Comparison of ENCODE assay signal across 8 mouse cellular contexts in the genomic region with DNA sequence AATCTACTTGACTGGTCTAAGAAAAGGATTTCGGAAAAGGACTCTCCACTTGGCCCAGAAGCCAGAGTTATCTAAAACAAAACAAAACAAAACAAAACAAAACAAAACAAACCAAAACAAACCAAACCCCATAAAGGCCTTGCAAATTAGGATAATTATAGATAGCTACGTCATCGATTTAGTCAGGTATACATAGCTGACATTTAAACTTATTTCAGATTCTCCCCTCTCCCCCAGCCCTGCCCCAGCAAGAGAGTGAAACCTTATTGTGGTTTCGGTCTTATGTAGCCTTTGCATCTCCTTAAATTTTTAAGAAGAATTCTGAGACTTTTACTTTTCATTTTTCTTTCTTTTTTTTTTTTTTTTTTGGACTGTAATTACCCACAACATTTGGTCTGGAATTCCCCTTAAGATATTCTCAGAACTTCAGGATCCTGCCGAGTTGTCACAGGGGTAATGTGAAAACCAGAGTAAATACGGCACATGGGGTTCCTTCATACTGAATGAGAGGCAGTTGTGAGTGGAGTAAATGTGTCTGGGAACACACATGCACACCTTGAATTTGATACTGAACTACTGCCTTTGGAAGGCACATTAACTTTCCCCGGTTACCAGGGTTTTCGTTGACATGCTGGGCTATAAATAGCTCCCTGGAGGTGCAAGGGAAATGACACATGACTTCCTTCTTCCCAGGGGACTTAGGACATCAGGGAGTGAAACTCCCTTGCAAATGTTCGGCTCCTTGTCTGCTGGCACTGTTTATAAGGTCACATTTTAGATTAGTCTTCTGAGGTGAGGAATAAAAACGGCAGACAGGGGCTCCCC.
DNase-seq lines count a peak whose midpoint lies in the region; ATAC-seq and TF ChIP-seq lines count a peak whose summit lies in the region.

No protein-coding gene starts in this region.

- TF ChIP-seq CTCF in hindbrain, postnatal 0 days (IDR thresholded peaks at IDR 0.05; ENCODE audit: low read depth): no peak
- no peak for TF ChIP-seq CTCF in lung, postnatal 0 days (IDR thresholded peaks at IDR 0.05)

- H3K9ac ChIP-seq in hindbrain, embryonic 13.5 days: no peak overlapping the region
- H3K9ac ChIP-seq in hindbrain, postnatal 0 days (replicated peaks; ENCODE audit: low read length): no peak overlapping the region
- no peak overlapping the region for H3K9ac ChIP-seq in intestine, embryonic 15.5 days
- no peak overlapping the region for H3K9ac ChIP-seq in lung, postnatal 0 days (replicated peaks; ENCODE audit: low read depth)
- H3K9ac ChIP-seq in forebrain, embryonic 11.5 days (ENCODE audit: low read length): no peak overlapping the region

- peak overlapping the region; percentile 58 for H3K27ac ChIP-seq in hindbrain, embryonic 13.5 days
- no peak overlapping the region for H3K27ac ChIP-seq in hindbrain, postnatal 0 days
- H3K27ac ChIP-seq in intestine, embryonic 15.5 days: no peak overlapping the region
- no peak overlapping the region for H3K27ac ChIP-seq in lung, postnatal 0 days (ENCODE audit: low read length)
- no peak overlapping the region for H3K27ac ChIP-seq in forebrain, embryonic 10.5 days
- no peak overlapping the region for H3K27ac ChIP-seq in forebrain, embryonic 11.5 days (ENCODE audit: low read depth, low read length)

- no peak for DNase-seq in hindbrain, postnatal 0 days (ENCODE audit: low spot score)
- DNase-seq in embryo, embryonic 10.5 days (ENCODE audit: low spot score): peak; percentile 45
- DNase-seq in lung, postnatal 0 days (ENCODE audit: low spot score): peak; percentile 75
- no peak for DNase-seq in forebrain, embryonic 10.5 days (ENCODE audit: extremely low spot score, low spot score)
- DNase-seq in forebrain, embryonic 11.5 days (ENCODE audit: low spot score): no peak
- DNase-seq in frontal cortex, postnatal 36 days (ENCODE audit: low spot score in 2 of 2): no peak

- no peaks in the 10 kb centered on the region for H3K27me3 ChIP-seq in hindbrain, embryonic 13.5 days
- H3K27me3 ChIP-seq in hindbrain, postnatal 0 days (ENCODE audit: insufficient read depth, low read length): no peaks in the 10 kb centered on the region
- no peaks in the 10 kb centered on the region for H3K27me3 ChIP-seq in intestine, embryonic 15.5 days (replicated peaks)
- H3K27me3 ChIP-seq in lung, postnatal 0 days (replicated peaks; ENCODE audit: insufficient read depth, low read length): no peaks in the 10 kb centered on the region
- no peaks in the 10 kb centered on the region for H3K27me3 ChIP-seq in forebrain, embryonic 10.5 days (ENCODE audit: poor library complexity, severe bottlenecking)
- no peaks in the 10 kb centered on the region for H3K27me3 ChIP-seq in forebrain, embryonic 11.5 days (ENCODE audit: control insufficient read depth, insufficient read depth, low read length)

- ATAC-seq in hindbrain, embryonic 13.5 days (ENCODE audit: low FRiP score): no peak
- ATAC-seq in hindbrain, postnatal 0 days: no peak
- peak; percentile 67; the same call in 1 of the 2 replicates for ATAC-seq in intestine, embryonic 15.5 days
- ATAC-seq in lung, postnatal 0 days: peak; percentile 73
- no peak for ATAC-seq in forebrain, embryonic 11.5 days (replicated peaks; ENCODE audit: low FRiP score)

- H3K4me3 ChIP-seq in hindbrain, embryonic 13.5 days: no peak overlapping the region
- no peak overlapping the region for H3K4me3 ChIP-seq in hindbrain, postnatal 0 days (ENCODE audit: low read length)
- no peak overlapping the region for H3K4me3 ChIP-seq in intestine, embryonic 15.5 days (replicated peaks)
- H3K4me3 ChIP-seq in lung, postnatal 0 days (ENCODE audit: low read depth, low read length): no peak overlapping the region
- no peak overlapping the region for H3K4me3 ChIP-seq in forebrain, embryonic 10.5 days
- H3K4me3 ChIP-seq in forebrain, embryonic 11.5 days (ENCODE audit: low read depth, low read length): no peak overlapping the region

- 62% methylated on average over 10 of the region's 10 CpGs for WGBS in hindbrain, embryonic 13.5 days
- 52% methylated on average over 10 of the region's 10 CpGs for WGBS in hindbrain, postnatal 0 days
- 42% methylated on average over 10 of the region's 10 CpGs for WGBS in intestine, embryonic 15.5 days
- 29% methylated on average over 10 of the region's 10 CpGs for WGBS in lung, postnatal 0 days
- 74% methylated on average over 10 of the region's 10 CpGs for WGBS in forebrain, embryonic 10.5 days
- WGBS in forebrain, embryonic 11.5 days: 70% methylated on average over 10 of the region's 10 CpGs

- H3K9me3 ChIP-seq in hindbrain, embryonic 13.5 days: no peaks in the 10 kb centered on the region
- H3K9me3 ChIP-seq in hindbrain, postnatal 0 days (ENCODE audit: low read length): no peaks in the 10 kb centered on the region
- no peaks in the 10 kb centered on the region for H3K9me3 ChIP-seq in intestine, embryonic 15.5 days
- no peaks in the 10 kb centered on the region for H3K9me3 ChIP-seq in lung, postnatal 0 days (ENCODE audit: low read length)
- no peaks in the 10 kb centered on the region for H3K9me3 ChIP-seq in forebrain, embryonic 10.5 days
- no peaks in the 10 kb centered on the region for H3K9me3 ChIP-seq in forebrain, embryonic 11.5 days (ENCODE audit: control insufficient read depth, low read length)

- H3K36me3 ChIP-seq in hindbrain, embryonic 13.5 days: no peaks in the 10 kb centered on the region
- H3K36me3 ChIP-seq in hindbrain, postnatal 0 days (ENCODE audit: insufficient read depth, low read length): no peaks in the 10 kb centered on the region
- H3K36me3 ChIP-seq in intestine, embryonic 15.5 days: no peaks in the 10 kb centered on the region
- no peaks in the 10 kb centered on the region for H3K36me3 ChIP-seq in lung, postnatal 0 days (ENCODE audit: insufficient read depth, low read length)
- no peaks in the 10 kb centered on the region for H3K36me3 ChIP-seq in forebrain, embryonic 10.5 days (replicated peaks)
- H3K36me3 ChIP-seq in forebrain, embryonic 11.5 days (ENCODE audit: control insufficient read depth, insufficient read depth, low read length): no peaks in the 10 kb centered on the region

- H3K4me1 ChIP-seq in hindbrain, embryonic 13.5 days (replicated peaks): peaks cover 12% of the 10 kb centered on the region
- H3K4me1 ChIP-seq in hindbrain, postnatal 0 days (ENCODE audit: insufficient read depth, low read length): no peaks in the 10 kb centered on the region
- H3K4me1 ChIP-seq in intestine, embryonic 15.5 days (replicated peaks): 0 out of 2 replicates have a peak, but pooled peaks cover 2% of the 10 kb centered on the region
- no peaks in the 10 kb centered on the region for H3K4me1 ChIP-seq in lung, postnatal 0 days (ENCODE audit: insufficient read depth, low read depth, low read length)
- 0 out of 2 replicates have a peak, but pooled peaks cover 2% of the 10 kb centered on the region for H3K4me1 ChIP-seq in forebrain, embryonic 10.5 days
- H3K4me1 ChIP-seq in forebrain, embryonic 11.5 days (replicated peaks; ENCODE audit: control insufficient read depth, insufficient read depth, low read length): no peaks in the 10 kb centered on the region

- peak; percentile 81 for TF ChIP-seq EP300 in lung, postnatal 0 days (IDR thresholded peaks at IDR 0.05)

- no peak overlapping the region for H3K4me2 ChIP-seq in hindbrain, embryonic 13.5 days
- H3K4me2 ChIP-seq in hindbrain, postnatal 0 days (ENCODE audit: low read depth, low read length): no peak overlapping the region
- H3K4me2 ChIP-seq in intestine, embryonic 15.5 days (replicated peaks): 0 out of 2 replicates have a peak overlapping the region, but pooled peaks have one; percentile 20
- peak overlapping the region; percentile 18; the same call in 1 of the 2 replicates for H3K4me2 ChIP-seq in lung, postnatal 0 days (replicated peaks; ENCODE audit: low read depth, low read length)
- H3K4me2 ChIP-seq in forebrain, embryonic 11.5 days (ENCODE audit: low read depth, low read length, severe bottlenecking): no peak overlapping the region

Comparison
In these comparisons a context has a peak if more than half of its experiments do, and no peak if none do; other contexts are left out.
1. ATAC-seq: peak in intestine, embryonic 15.5 days (single experiment) and lung, postnatal 0 days (single experiment); none in hindbrain, embryonic 13.5 days (single experiment), hindbrain, postnatal 0 days (single experiment) and forebrain, embryonic 11.5 days (single experiment).
2. H3K4me2 ChIP-seq: peak in intestine, embryonic 15.5 days (single experiment) and lung, postnatal 0 days (single experiment); none in hindbrain, embryonic 13.5 days (single experiment), hindbrain, postnatal 0 days (single experiment) and forebrain, embryonic 11.5 days (single experiment).
3. DNase-seq: peak in embryo, embryonic 10.5 days (single experiment) and lung, postnatal 0 days (single experiment); none in hindbrain, postnatal 0 days (single experiment), forebrain, embryonic 10.5 days (single experiment), forebrain, embryonic 11.5 days (single experiment) and frontal cortex, postnatal 36 days (0 of 2).